Mouse (Mus musculus): ENCODE measurements around the gene Arglu1. TPM values are rescaled to one million over a fixed set of nuclear protein-coding genes. Genes with fewer than 3 reads are reported as not detected.

Gene Arglu1
- polyA plus RNA-seq, 1 experiment from 2014 or later = 142 TPM

DNA sequence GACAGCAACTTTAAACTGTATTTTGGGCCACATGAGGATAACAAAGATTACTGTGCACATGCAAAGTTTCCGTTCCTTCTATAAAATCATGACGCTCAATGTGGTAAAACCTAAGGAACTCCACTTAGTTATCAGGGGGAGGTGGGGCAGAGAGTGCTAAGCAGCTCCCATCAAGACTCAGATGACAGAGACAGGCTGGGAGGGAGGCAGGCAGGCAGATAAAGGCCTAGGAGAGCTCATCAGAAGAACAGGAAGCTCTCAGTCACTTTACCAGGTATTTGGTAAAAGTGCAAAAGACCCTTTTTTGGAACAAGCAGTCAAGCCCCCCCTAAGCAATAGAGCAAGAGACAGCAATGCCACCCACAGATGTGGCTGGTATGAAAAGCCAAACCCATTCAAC is 4.8 kb downstream of the Arglu1 start:
- 95% methylated on average over 2 of the region's 2 CpGs for WGBS
- Histone ChIP-seq H3K27me3 (ENCODE audit: low read depth, poor library complexity, severe bottlenecking) (no peaks in the 10 kb centered on the region), H3K36me3 (peaks cover 33% of the 10 kb centered on the region), H3K4me3 (no peak overlapping the region), H3K9me3 (replicated peaks) (no peaks in the 10 kb centered on the region), H3K27ac (replicated peaks) (no peak overlapping the region), H3K4me1 (peaks cover 41% of the 10 kb centered on the region)
- DNase-seq (ENCODE audit: low spot score) = no peak

DNA sequence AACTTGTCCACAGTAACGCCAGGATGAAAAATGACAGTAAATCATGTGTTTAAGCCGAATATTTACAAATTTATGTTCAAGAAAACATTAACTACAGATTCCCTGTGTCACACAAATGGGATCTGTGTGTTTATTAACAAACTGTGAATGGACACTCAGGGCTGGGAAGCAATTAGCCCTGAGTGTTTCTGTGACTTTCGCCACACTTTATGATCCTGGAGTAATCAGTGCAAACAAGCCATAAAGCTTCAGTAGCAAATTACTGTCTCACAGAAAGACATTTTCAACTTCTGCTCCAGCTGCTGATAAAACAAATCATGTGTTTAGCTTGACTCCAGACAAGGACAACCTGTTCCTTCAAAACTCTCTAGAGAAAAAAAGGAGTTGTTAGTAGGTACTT is 7.6 kb downstream of the Arglu1 start:
- H3K4me1 ChIP-seq = peaks cover 23% of the 10 kb centered on the region
- 90% methylated on average over 3 of the region's 3 CpGs for WGBS
- H3K36me3 ChIP-seq = peaks cover 61% of the 10 kb centered on the region
- no peak for DNase-seq (ENCODE audit: low spot score)
- H3K27me3 ChIP-seq (ENCODE audit: low read depth, poor library complexity, severe bottlenecking) = no peaks in the 10 kb centered on the region
- no peaks in the 10 kb centered on the region for H3K9me3 ChIP-seq (replicated peaks)
- H3K27ac ChIP-seq (replicated peaks) = no peak overlapping the region
- no peak overlapping the region for H3K4me3 ChIP-seq

DNA sequence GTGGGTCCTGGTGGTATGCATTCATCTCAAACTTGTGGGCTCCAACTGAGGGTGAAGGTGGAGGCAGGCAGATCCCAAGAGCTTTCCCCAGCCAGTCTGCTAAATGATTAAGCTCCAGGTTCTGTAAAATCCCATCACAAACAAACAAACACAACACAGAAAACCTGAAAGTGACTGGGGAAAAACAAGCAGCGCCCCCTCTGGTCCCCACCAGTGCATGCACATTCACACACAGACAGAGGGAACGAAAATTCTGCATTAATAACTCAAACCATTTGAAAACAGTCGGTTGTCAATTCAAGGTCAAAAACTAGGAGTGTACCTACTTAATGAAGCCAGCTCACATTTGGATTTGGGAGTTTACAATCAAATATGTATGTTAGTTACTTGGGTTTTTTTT is 12.1 kb downstream of the Arglu1 start:
- Histone ChIP-seq H3K4me3 (no peak overlapping the region), H3K4me1 (no peaks in the 10 kb centered on the region), H3K9me3 (replicated peaks) (no peaks in the 10 kb centered on the region), H3K27ac (replicated peaks) (no peak overlapping the region), H3K36me3 (peaks cover 98% of the 10 kb centered on the region), H3K27me3 (ENCODE audit: low read depth, poor library complexity, severe bottlenecking) (no peaks in the 10 kb centered on the region)
- DNase-seq (ENCODE audit: low spot score) = no peak
- WGBS = 88% methylated on average over 3 of the region's 3 CpGs

DNA sequence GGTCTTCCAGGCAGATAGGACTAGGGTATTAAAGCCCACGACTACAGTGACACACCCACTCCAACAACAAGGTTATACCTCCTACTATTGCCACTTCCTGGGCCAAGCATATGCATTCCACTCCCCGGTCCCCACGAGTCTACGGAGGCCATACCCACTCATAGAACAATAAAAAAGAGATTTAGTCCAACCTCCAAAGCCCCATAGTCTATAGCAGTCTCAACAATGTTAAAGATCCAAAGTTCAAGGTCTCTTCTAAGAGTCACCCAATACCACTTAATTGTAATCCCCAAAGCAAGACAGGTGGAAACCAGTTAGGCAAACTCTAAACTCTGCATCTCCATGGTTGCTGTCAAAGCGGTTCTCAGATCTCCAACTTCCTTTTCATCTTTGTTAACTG is 15.5 kb downstream of the Arglu1 start:
- no peaks in the 10 kb centered on the region for H3K27me3 ChIP-seq (ENCODE audit: low read depth, poor library complexity, severe bottlenecking)
- H3K4me3 ChIP-seq = no peak overlapping the region
- H3K27ac ChIP-seq (replicated peaks) = no peak overlapping the region
- peaks cover 96% of the 10 kb centered on the region for H3K36me3 ChIP-seq
- H3K4me1 ChIP-seq = no peaks in the 10 kb centered on the region
- no peaks in the 10 kb centered on the region for H3K9me3 ChIP-seq (replicated peaks)
- 89% methylated on average over 5 of the region's 5 CpGs for WGBS
- DNase-seq (ENCODE audit: low spot score) = no peak

DNA sequence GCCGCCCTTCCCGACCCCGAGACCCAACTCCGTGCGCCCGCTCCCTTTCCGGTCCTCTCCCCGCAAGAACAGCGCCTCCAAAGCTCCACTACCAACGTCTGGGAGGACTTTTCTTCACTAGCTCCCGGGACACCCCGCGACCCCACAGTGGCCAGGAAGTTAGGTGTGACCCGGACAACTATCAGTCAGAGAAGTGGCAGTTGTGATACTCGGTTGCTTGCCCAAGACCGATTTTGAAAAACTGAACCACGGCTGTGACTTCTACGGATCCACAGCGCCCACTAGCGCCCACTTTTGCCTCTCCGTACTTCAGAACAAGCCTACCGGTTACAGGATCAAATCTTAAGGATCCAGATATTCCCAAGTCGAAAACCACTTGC is 28.6 kb downstream of the Arglu1 start:
- H3K9me3 ChIP-seq (replicated peaks) = no peaks in the 10 kb centered on the region
- WGBS = under 1% methylated on average over 23 of the region's 23 CpGs
- peaks cover 39% of the 10 kb centered on the region for H3K4me1 ChIP-seq
- H3K27ac ChIP-seq (replicated peaks) = peak overlapping the region; percentile 92
- peaks cover 22% of the 10 kb centered on the region for H3K36me3 ChIP-seq
- peak overlapping the region; percentile 93 for H3K4me3 ChIP-seq
- peaks cover 11% of the 10 kb centered on the region; the same call in 1 of the 2 replicates for H3K27me3 ChIP-seq (ENCODE audit: low read depth, poor library complexity, severe bottlenecking)
- peak; percentile 88 for DNase-seq (ENCODE audit: low spot score)

DNA sequence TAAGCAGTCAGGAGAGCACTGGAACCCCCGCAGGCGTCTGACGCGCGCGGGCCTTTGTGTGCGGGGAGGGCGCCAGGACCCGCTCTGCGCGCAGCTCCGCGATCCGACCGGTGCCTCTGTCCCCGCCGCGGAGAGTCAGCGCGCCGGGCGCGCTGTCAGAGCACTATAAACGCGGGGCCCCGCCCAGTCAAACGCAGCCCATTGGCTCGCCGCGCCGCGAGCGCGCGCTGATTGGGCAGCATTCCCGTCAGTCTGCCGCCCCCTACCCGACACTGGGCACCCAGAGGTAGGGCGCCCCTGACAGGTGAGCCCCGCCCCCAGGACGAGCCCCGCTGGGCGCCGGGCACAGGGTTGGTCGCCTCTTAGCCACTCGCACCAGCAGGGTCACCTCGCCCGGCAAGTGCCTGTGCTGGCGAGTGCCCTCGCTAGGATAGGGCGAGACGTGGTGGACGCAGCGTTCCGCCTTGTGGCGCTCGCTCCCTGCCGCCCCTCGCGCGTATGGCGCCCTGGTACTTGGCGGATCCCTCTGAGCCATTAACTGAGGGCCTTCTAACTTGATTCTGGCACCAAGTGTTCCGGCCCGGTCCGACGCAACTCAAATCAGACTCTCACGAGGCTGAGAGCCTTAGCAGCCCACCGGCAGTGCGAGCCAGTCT is 29.1 kb downstream of the Arglu1 start, which contains the start of gene Efnb2:
Gene Efnb2 (minus strand): TSS at position 140 of the 656 bp plus-strand sequence.
- peaks cover 44% of the 10 kb centered on the region for H3K4me1 ChIP-seq
- H3K9me3 ChIP-seq (replicated peaks) = no peaks in the 10 kb centered on the region
- H3K4me3 ChIP-seq = peak within 1 kb of the TSS; percentile 93
- H3K27me3 ChIP-seq (ENCODE audit: low read depth, poor library complexity, severe bottlenecking) = peaks cover 15% of the 10 kb centered on the region; the same call in 1 of the 2 replicates
- H3K36me3 ChIP-seq = peaks cover 16% of the 10 kb centered on the region
- DNase-seq (ENCODE audit: low spot score) = peak; percentile 95
- WGBS = under 1% methylated on average over 70 of the region's 70 CpGs
- H3K27ac ChIP-seq (replicated peaks) = peak within 1 kb of the TSS; percentile 92

DNA sequence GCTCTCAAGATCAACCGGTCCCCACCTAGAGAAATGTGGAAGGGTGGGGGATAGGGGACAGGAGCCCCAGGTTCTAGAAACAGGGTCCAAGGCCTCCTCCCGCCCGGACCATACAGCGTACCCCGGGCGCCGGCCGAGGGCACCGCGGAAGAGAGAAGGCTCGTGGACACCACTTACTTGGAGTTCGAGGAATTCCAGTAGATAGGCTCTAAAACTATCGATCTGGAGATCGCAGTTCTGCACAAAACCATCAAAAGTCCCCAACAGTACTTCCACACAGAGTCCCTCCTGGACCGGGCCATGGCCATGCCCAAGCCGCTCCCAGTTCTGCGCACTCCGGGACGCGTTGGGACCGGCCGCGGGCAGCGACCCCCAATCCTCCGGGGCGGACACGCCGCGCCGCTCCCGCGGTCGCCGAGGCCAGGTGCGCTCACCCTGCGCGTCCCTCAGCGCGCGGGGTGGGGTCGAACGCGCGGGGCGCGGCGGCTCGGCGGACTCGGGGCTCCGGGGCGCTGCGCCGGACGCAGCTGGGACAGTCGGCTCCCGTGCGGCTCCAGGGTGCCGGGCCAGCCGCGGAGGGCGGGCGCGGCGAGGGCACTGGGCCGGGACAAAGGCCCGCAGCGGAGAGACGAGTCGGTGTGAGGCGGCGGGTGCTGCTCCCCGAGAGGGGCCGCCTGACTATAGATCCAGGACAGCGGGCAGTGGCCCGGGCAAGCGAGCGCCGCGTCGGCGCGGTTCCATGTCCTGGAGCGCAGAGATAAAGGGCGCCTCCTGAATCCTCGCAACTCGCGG is 29.8 kb downstream of the Arglu1 start:
- H3K4me3 ChIP-seq = peak overlapping the region; percentile 93
- WGBS = under 1% methylated on average over 87 of the region's 88 CpGs
- peaks cover 51% of the 10 kb centered on the region for H3K4me1 ChIP-seq
- H3K9me3 ChIP-seq (replicated peaks) = no peaks in the 10 kb centered on the region
- peaks cover 9% of the 10 kb centered on the region for H3K36me3 ChIP-seq
- peaks cover 15% of the 10 kb centered on the region; the same call in 1 of the 2 replicates for H3K27me3 ChIP-seq (ENCODE audit: low read depth, poor library complexity, severe bottlenecking)
- no peak for DNase-seq (ENCODE audit: low spot score)
- peak overlapping the region; percentile 92 for H3K27ac ChIP-seq (replicated peaks)

DNA sequence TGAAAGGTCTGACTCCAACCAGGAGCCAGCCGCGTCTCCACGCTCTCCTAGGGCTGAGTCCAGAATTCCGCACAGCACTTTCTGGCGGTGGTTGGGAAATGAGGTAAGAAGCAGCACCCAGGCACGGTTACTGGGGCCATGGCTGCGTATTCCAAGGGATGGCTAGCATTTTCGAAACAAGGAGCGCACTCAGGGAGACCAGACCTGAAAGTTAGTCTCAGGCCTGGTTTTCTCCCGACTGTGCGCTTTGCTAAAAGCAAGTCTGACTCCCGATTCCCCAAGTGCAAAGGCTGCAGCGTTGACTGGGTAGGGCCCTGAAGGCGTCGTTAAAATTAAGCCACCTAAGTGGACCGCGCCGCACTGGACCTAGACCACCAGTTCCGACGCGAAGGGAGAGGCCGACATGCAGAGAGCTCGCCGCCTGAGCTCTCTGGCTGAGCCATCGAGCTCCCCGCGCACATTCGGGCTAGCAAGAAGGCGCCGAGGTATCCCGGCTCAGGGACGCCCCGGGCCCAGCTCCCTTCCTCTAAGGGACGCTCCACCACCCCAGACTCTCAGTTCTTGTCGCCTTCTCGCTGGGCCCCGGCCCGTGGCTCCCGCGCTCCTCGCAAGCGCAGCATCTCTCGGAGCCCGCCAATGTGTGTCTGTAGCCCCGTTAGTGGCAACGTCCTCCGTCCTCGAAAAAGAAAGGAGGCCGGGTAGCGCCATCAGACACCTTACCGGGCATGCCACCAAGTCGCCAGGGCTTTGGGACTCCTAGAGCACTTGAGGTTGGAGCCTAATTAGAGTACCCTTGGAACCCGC is 30.6 kb downstream of the Arglu1 start:
- peak overlapping the region; percentile 93 for H3K4me3 ChIP-seq
- H3K27me3 ChIP-seq (ENCODE audit: low read depth, poor library complexity, severe bottlenecking) = peaks cover 19% of the 10 kb centered on the region; the same call in 1 of the 2 replicates
- H3K36me3 ChIP-seq = peaks cover 5% of the 10 kb centered on the region
- under 1% methylated on average over 53 of the region's 53 CpGs for WGBS
- peak overlapping the region; percentile 92 for H3K27ac ChIP-seq (replicated peaks)
- H3K9me3 ChIP-seq (replicated peaks) = no peaks in the 10 kb centered on the region
- H3K4me1 ChIP-seq = peaks cover 59% of the 10 kb centered on the region
- DNase-seq (ENCODE audit: low spot score) = peak; percentile 62

DNA sequence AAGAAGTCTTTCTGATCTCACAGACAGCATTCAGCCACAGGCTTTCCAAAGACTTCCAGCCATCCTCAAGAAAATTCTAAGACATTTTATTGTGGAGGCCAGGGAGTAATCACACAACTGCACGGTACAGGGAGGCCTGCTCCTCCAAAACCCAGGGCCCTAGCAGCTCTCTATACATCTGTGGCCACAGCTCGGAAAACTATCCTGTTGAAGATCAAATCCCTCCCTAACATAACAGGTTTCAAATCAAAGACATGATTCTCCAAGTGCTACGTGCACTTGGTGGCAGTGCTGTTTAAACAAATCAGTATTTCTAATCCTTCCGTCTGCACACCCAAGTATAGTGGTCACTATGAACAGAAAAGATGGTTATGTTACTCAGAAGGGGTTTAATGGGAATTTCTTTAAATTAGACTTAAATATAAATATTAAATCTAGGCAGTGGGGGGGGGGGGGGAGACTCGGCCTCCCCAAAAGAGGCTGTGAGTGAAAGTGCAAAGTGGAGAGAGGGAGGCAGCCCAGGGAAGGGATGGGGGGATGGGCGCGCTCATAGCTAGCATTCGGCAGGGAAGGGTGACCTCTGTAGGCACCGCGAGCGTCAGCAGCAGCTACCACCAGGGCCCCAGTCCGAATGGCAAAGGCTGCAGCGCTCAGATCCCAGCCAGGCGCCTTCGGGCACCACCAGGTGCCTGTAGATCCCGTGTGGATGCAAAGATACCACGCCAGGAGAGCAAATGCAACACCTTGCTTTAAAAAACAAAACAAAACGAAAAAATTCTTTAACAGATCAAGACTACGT is 31.7 kb downstream of the Arglu1 start:
- H3K4me3 ChIP-seq = peak overlapping the region; percentile 93
- H3K4me1 ChIP-seq = peaks cover 70% of the 10 kb centered on the region
- H3K27me3 ChIP-seq (ENCODE audit: low read depth, poor library complexity, severe bottlenecking) = peaks cover 30% of the 10 kb centered on the region
- H3K36me3 ChIP-seq = no peaks in the 10 kb centered on the region; the same call in 1 of the 2 replicates
- DNase-seq (ENCODE audit: low spot score) = peak; percentile 86
- H3K9me3 ChIP-seq (replicated peaks) = no peaks in the 10 kb centered on the region
- H3K27ac ChIP-seq (replicated peaks) = peak overlapping the region; percentile 92
- WGBS = 2% methylated on average over 19 of the region's 19 CpGs

DNA sequence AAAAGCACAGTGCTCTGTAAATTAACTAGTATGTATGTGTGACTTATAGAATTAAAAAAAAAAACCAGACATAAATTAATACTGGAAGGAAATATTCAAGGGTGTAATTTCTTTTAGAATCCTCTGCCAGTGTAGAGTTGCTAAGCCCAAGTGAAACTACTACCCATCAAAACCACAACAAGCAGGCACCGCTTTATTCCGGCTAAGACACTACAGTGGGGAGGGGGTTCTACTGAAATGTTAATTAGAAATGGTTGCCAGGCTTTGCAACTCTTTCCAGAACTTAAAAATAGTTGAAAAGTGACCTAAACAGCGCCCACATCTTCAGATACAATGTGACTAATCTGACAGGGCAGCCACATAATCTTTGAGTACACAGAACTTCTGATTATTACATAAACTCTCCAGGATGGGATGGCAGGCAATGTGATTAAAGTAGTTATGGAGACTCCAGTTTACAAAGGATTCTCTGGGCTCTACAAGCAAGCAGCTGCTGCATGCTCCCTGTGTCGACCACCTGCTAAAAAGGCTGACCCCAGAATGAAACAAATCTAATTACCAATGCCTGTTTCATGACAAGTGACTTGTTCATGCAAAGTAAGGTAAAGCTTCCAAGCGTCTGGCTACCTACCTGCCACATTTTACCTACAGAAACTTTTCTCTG is 32.5 kb downstream of the Arglu1 start:
- peak; percentile 38 for DNase-seq (ENCODE audit: low spot score)

DNA sequence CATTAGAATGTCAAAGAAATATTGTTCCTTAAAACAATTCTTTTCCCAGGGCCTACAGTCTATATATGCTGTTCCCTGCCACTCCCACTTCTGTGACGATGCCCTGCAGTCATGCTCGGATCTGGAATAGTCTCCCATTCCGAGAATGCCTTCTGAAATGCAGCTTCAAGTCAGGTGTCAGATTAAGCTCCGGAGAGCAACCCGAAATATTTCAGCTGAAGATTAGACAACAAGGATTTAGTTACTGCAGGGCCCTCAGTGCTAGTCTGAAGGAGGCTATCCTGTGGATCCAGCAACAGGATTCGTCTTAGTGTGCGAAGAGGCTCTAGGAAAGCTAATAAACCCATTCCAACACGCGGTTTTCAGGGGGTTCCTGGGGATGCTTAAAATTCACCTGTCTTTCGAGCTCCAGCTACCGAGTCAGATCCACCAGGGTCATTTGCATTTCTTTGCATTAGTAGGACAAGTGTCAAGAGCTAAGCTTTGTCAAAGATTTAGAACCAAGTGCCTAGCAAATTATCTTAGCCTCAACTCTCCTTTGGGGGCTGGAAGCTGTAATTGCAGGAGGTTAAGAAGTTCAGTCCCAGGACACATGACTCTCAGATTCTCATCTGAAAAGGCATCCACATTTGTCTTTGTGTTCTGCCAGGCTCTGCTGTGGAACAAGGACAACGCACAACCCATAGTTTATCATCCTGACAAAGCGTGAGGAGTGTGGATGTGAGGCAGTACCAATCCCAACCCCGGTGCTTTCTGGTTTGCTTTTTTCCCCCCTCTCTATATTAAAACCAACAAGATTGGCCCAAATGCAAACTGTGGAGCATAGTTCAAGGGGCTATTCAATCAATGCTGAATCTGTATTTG is 33.5 kb downstream of the Arglu1 start:
- Histone ChIP-seq H3K27me3 (ENCODE audit: low read depth, poor library complexity, severe bottlenecking) (peaks cover 48% of the 10 kb centered on the region), H3K4me1 (peaks cover 87% of the 10 kb centered on the region)
- DNase-seq (ENCODE audit: low spot score) = peak; percentile 26

More for the DNA sequence above, 32.5 kb downstream of the Arglu1 start:
- Histone ChIP-seq H3K9me3 (replicated peaks) (no peaks in the 10 kb centered on the region), H3K4me3 (peak overlapping the region; percentile 93), H3K27ac (replicated peaks) (peak overlapping the region; percentile 92), H3K36me3 (no peaks in the 10 kb centered on the region), H3K27me3 (ENCODE audit: low read depth, poor library complexity, severe bottlenecking) (peaks cover 38% of the 10 kb centered on the region), H3K4me1 (peaks cover 78% of the 10 kb centered on the region)
- WGBS = 10% methylated on average over 5 of the region's 5 CpGs

More for the DNA sequence above, 33.5 kb downstream of the Arglu1 start:
- H3K4me3 ChIP-seq = peak overlapping the region; percentile 93
- H3K36me3 ChIP-seq = no peaks in the 10 kb centered on the region
- 5% methylated on average over 14 of the region's 14 CpGs for WGBS
- no peaks in the 10 kb centered on the region for H3K9me3 ChIP-seq (replicated peaks)
- peak overlapping the region; percentile 42; the same call in 1 of the 2 replicates for H3K27ac ChIP-seq (replicated peaks)

All from midbrain, embryonic 10.5 days (tissue).